Mouse (Mus musculus) hindbrain, embryonic 16.5 days (tissue): ENCODE measurements around the gene Gm49368. TPM values are rescaled to one million over a fixed set of nuclear protein-coding genes. Genes with fewer than 3 reads are reported as not detected.

Source experiments
- ATAC-seq: fragments of 200-750 bp; cut with Nextera tagmentation; 2 replicates; pipeline ENCODE4 v1.8.0; 2017; ENCODE audit warnings: moderate TSS enrichment, moderate library complexity
- H3K27ac ChIP-seq: fragments of 300-500 bp; sonication (generic); 2 replicates; pipeline ENCODE4 v1.5.1; 2014; ENCODE audit warnings: low read depth, mild to moderate bottlenecking, control low read depth, low read length, moderate library complexity
- H3K27me3 ChIP-seq: fragments of 300-500 bp; sonication (generic); replicated peaks from 2 replicates; pipeline ENCODE4 v1.6.1; 2014; ENCODE audit warnings: low read length; ENCODE audit not compliant: control insufficient read depth, insufficient read depth
- H3K36me3 ChIP-seq: fragments of 300-500 bp; sonication (generic); 2 replicates; pipeline ENCODE4 v1.6.1; 2014; ENCODE audit warnings: mild to moderate bottlenecking, low read length, moderate library complexity, mixed read lengths; ENCODE audit not compliant: control insufficient read depth, insufficient read depth
- H3K4me1 ChIP-seq: fragments of 300-500 bp; sonication (generic); 2 replicates; pipeline ENCODE4 v1.6.1; 2014; ENCODE audit warnings: low read depth, low read length; ENCODE audit not compliant: control insufficient read depth, insufficient read depth
- H3K4me2 ChIP-seq: fragments of 300-500 bp; sonication (generic); 2 replicates; pipeline ENCODE4 v1.6.1; 2014; ENCODE audit warnings: mild to moderate bottlenecking, low read length, control low read depth, moderate library complexity
- H3K4me3 ChIP-seq: fragments of 300-500 bp; sonication (generic); 2 replicates; pipeline ENCODE4 v1.5.1; 2014; ENCODE audit warnings: mild to moderate bottlenecking, low read length, control low read depth, moderate library complexity
- H3K9ac ChIP-seq: fragments of 300-500 bp; sonication (generic); 2 replicates; pipeline ENCODE4 v1.6.1; 2014; ENCODE audit warnings: low read depth, mild to moderate bottlenecking, control low read depth, low read length, moderate library complexity
- H3K9me3 ChIP-seq: fragments of 300-500 bp; sonication (generic); 2 replicates; pipeline ENCODE4 v1.6.1; 2014; ENCODE audit warnings: mild to moderate bottlenecking, low read length, moderate library complexity; ENCODE audit not compliant: control insufficient read depth
- WGBS: fragments of 180-500 bp; shearing (Covaris S2); extraction: QIAGEN DNeasy Blood & Tissue Kit; methylation state at CpG from one replicate; pipeline ENCODE4 v1.1.7; 2014; 5-methylcytosine and 5-hydroxymethylcytosine counted together
- polyA plus RNA-seq: library from polyadenylated mRNA; unstranded; fragments of >200 nt; fragmentation: Nextera tagmentation; extraction: Ambion mirVana; gene quantifications from 2 replicates; pipeline ENCODE4 v1.2.1, GENCODE M21; 2015

Gene Gm49368
- polyA plus RNA-seq, 1 experiment from 2014 or later = not detected

- Histone ChIP-seq H3K9me3 (no peaks in the 10 kb centered on the region), H3K4me3 (no peak overlapping the region), H3K36me3 (no peaks in the 10 kb centered on the region), H3K27me3 (no peaks in the 10 kb centered on the region), H3K4me1 (no peaks in the 10 kb centered on the region), H3K9ac (no peak overlapping the region), H3K27ac (no peak overlapping the region), H3K4me2 (no peak overlapping the region)
- ATAC-seq = no peak
- 89% methylated on average over 2 of the region's 2 CpGs for WGBS
Observed at GRCm38 (mm10) chr7:128049254-128049653, 13.2 kb upstream of the Gm49368 start.

GRCm38 (mm10) chr7:128050739-128051138 lies 11.7 kb upstream of the Gm49368 start:
- H3K36me3 ChIP-seq = no peaks in the 10 kb centered on the region
- no peak for ATAC-seq
- H3K4me2 ChIP-seq = no peak overlapping the region
- no peaks in the 10 kb centered on the region for H3K9me3 ChIP-seq
- 71% methylated on average over 4 of the region's 4 CpGs for WGBS
- no peak overlapping the region for H3K4me3 ChIP-seq
- H3K9ac ChIP-seq = no peak overlapping the region
- no peaks in the 10 kb centered on the region for H3K27me3 ChIP-seq
- no peaks in the 10 kb centered on the region for H3K4me1 ChIP-seq
- no peak overlapping the region for H3K27ac ChIP-seq

GRCm38 (mm10) chr7:128053061-128053460 lies 9.4 kb upstream of the Gm49368 start:
- no peak overlapping the region for H3K4me3 ChIP-seq
- H3K9me3 ChIP-seq = no peaks in the 10 kb centered on the region
- no peaks in the 10 kb centered on the region for H3K4me1 ChIP-seq
- H3K27me3 ChIP-seq = no peaks in the 10 kb centered on the region
- no peak overlapping the region for H3K27ac ChIP-seq
- no peak for ATAC-seq
- H3K4me2 ChIP-seq = no peak overlapping the region
- WGBS = 83% methylated on average over 5 of the region's 5 CpGs
- no peak overlapping the region for H3K9ac ChIP-seq
- no peaks in the 10 kb centered on the region for H3K36me3 ChIP-seq

GRCm38 (mm10) chr7:128056917-128057444 lies 5.5 kb upstream of the Gm49368 start:
- H3K36me3 ChIP-seq = no peaks in the 10 kb centered on the region
- no peak overlapping the region for H3K27ac ChIP-seq
- H3K9ac ChIP-seq = no peak overlapping the region
- H3K4me3 ChIP-seq = no peak overlapping the region
- no peak for ATAC-seq
- H3K27me3 ChIP-seq = no peaks in the 10 kb centered on the region
- 63% methylated on average over 3 of the region's 3 CpGs for WGBS
- H3K4me1 ChIP-seq = no peaks in the 10 kb centered on the region
- H3K4me2 ChIP-seq = no peak overlapping the region
- H3K9me3 ChIP-seq = no peaks in the 10 kb centered on the region

- ATAC-seq = no peak
- no peaks in the 10 kb centered on the region for H3K9me3 ChIP-seq
Observed at GRCm38 (mm10) chr7:128057860-128058259, 4.6 kb upstream of the Gm49368 start.

GRCm38 (mm10) chr7:128058576-128058975 lies 3.9 kb upstream of the Gm49368 start:
- ATAC-seq = no peak
- no peak overlapping the region for H3K27ac ChIP-seq
- H3K27me3 ChIP-seq = no peaks in the 10 kb centered on the region
- H3K4me1 ChIP-seq = no peaks in the 10 kb centered on the region
- 74% methylated on average over 7 of the region's 7 CpGs for WGBS
- no peak overlapping the region for H3K4me3 ChIP-seq
- H3K9me3 ChIP-seq = no peaks in the 10 kb centered on the region
- no peaks in the 10 kb centered on the region for H3K36me3 ChIP-seq
- no peak overlapping the region for H3K4me2 ChIP-seq
- no peak overlapping the region for H3K9ac ChIP-seq

More at GRCm38 (mm10) chr7:128057860-128058259, 4.6 kb upstream of the Gm49368 start:
- H3K4me2 ChIP-seq = no peak overlapping the region
- H3K36me3 ChIP-seq = no peaks in the 10 kb centered on the region
- no peak overlapping the region for H3K4me3 ChIP-seq
- H3K27ac ChIP-seq = no peak overlapping the region
- WGBS = 86% methylated on average over 8 of the region's 8 CpGs
- H3K27me3 ChIP-seq = no peaks in the 10 kb centered on the region
- H3K4me1 ChIP-seq = no peaks in the 10 kb centered on the region
- H3K9ac ChIP-seq = no peak overlapping the region

- Histone ChIP-seq H3K36me3 (no peaks in the 10 kb centered on the region), H3K4me3 (no peak overlapping the region), H3K9me3 (no peaks in the 10 kb centered on the region), H3K27ac (no peak overlapping the region), H3K4me1 (no peaks in the 10 kb centered on the region), H3K4me2 (no peak overlapping the region), H3K27me3 (no peaks in the 10 kb centered on the region), H3K9ac (no peak overlapping the region)
- 73% methylated on average over 4 of the region's 4 CpGs for WGBS
- no peak for ATAC-seq
Observed at GRCm38 (mm10) chr7:128059091-128059490, 3.4 kb upstream of the Gm49368 start.

- ATAC-seq = no peak
- no peaks in the 10 kb centered on the region for H3K4me1 ChIP-seq
- no peak overlapping the region for H3K9ac ChIP-seq
- no peak overlapping the region for H3K4me2 ChIP-seq
- H3K9me3 ChIP-seq = no peaks in the 10 kb centered on the region
- no peaks in the 10 kb centered on the region for H3K27me3 ChIP-seq
- H3K36me3 ChIP-seq = no peaks in the 10 kb centered on the region
- H3K27ac ChIP-seq = no peak overlapping the region
- H3K4me3 ChIP-seq = no peak overlapping the region
- WGBS = 78% methylated on average over 6 of the region's 6 CpGs
Observed at GRCm38 (mm10) chr7:128063211-128063781, 813 bp downstream of the Gm49368 start.

- H3K4me3 ChIP-seq = no peak overlapping the region
Observed at GRCm38 (mm10) chr7:128065547-128065946, 3.1 kb downstream of the Gm49368 start.

More at GRCm38 (mm10) chr7:128065547-128065946, 3.1 kb downstream of the Gm49368 start:
- no peak overlapping the region for H3K9ac ChIP-seq
- no peaks in the 10 kb centered on the region for H3K4me1 ChIP-seq
- H3K27me3 ChIP-seq = no peaks in the 10 kb centered on the region
- WGBS = 79% methylated on average over 5 of the region's 5 CpGs
- no peaks in the 10 kb centered on the region for H3K36me3 ChIP-seq
- no peak overlapping the region for H3K27ac ChIP-seq
- H3K4me2 ChIP-seq = no peak overlapping the region
- no peaks in the 10 kb centered on the region for H3K9me3 ChIP-seq
- no peak for ATAC-seq
